Mouse (Mus musculus) C2C12 (cell line): ENCODE measurements around the gene Afdn. TPM values are rescaled to one million over a fixed set of nuclear protein-coding genes. Genes with fewer than 3 reads are reported as not detected.

Experiments
- H3K27me3 ChIP-seq: one replicate; pipeline ENCODE4 v1.6.1; 2011; ENCODE audit not compliant: control insufficient read depth, insufficient read depth, insufficient read length
- H3K36me3 ChIP-seq: one replicate; pipeline ENCODE4 v1.6.1; 2011; ENCODE audit not compliant: control insufficient read depth, insufficient read depth
- H3K4me3 ChIP-seq: one replicate; pipeline ENCODE4 v1.5.1; 2011; ENCODE audit warnings: mild to moderate bottlenecking, control low read depth; ENCODE audit not compliant: poor library complexity, insufficient read depth, severe bottlenecking
- H3K79me2 ChIP-seq: one replicate; pipeline ENCODE4 v1.6.1; 2011; ENCODE audit not compliant: control insufficient read depth, insufficient read depth
- H3K79me3 ChIP-seq: one replicate; pipeline ENCODE4 v1.6.1; 2011; ENCODE audit warnings: low read depth, control low read depth
- H3ac ChIP-seq: one replicate; pipeline ENCODE3; 2011; ENCODE audit warnings: low read depth; ENCODE audit not compliant: control insufficient read depth, insufficient read length
- CEBPB ChIP-seq: IDR thresholded peaks from one replicate; pipeline ENCODE4 v1.6.1; 2011; ENCODE audit warnings: low read depth, mild to moderate bottlenecking, control low read depth, moderate library complexity
- CTCF ChIP-seq: IDR thresholded peaks from one replicate; pipeline ENCODE4 v1.5.1; 2011; ENCODE audit not compliant: control insufficient read depth, insufficient read depth, insufficient read length
- FOSL1 ChIP-seq: IDR thresholded peaks from one replicate; pipeline ENCODE4 v1.8.0; 2011; ENCODE audit warnings: mild to moderate bottlenecking, low read length; ENCODE audit not compliant: poor library complexity, insufficient read depth, severe bottlenecking
- MAX ChIP-seq: IDR thresholded peaks from one replicate; pipeline ENCODE4 v1.6.1; 2011; ENCODE audit warnings: mild to moderate bottlenecking, control low read depth
- MYOD1 ChIP-seq: IDR thresholded peaks from one replicate; pipeline ENCODE4 v1.6.1; 2011; ENCODE audit warnings: low read depth; ENCODE audit not compliant: control insufficient read depth, insufficient read length
- MYOG ChIP-seq: IDR thresholded peaks from one replicate; pipeline ENCODE4 v1.6.1; 2011; ENCODE audit not compliant: control insufficient read depth, insufficient read length; ENCODE audit errors: extremely low read depth
- USF1 ChIP-seq: IDR thresholded peaks from one replicate; pipeline ENCODE4 v1.6.1; 2011; ENCODE audit warnings: low read depth, mild to moderate bottlenecking, control low read depth, moderate library complexity
- polyA plus RNA-seq: library from polyadenylated mRNA; unstranded; fragments of >200 nt; fragmentation: generic; extraction: Trizol; gene quantifications from one replicate; pipeline ENCODE4 v1.2.1, GENCODE M21; 2012; ENCODE audit warnings: missing spikeins

The Afdn gene
- polyA plus RNA-seq, 1 experiment = 21.0 TPM

DNA sequence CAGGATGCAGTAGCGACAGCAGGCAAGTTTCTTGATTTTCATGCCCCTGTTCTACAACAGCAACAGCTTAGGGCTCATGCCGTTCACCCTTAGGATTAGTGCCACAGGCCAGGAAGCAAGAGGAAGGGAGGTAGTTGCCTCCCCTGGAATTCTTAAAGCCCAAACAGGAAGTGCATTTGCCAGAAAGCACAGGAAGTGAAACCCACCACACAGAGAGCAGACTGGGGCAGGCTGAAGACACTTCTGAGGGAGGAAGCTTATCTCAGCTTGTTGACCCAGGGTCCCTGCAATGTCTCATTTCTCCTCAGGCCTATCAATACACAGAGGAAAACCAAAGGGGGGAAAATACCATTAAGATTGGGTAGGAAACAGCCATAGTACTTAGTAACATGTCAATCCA, 19.5 kb upstream of the Afdn start:
- no peaks in the 10 kb centered on the region for H3K79me2 ChIP-seq
- H3K27me3 ChIP-seq = no peaks in the 10 kb centered on the region
- no peaks in the 10 kb centered on the region for H3K36me3 ChIP-seq
- H3K79me3 ChIP-seq = no peaks in the 10 kb centered on the region
- TF ChIP-seq MYOG = no peak
- TF ChIP-seq FOSL1 = no peak
- TF ChIP-seq USF1 = no peak
- no peak for TF ChIP-seq CEBPB
- no peak overlapping the region for H3ac ChIP-seq
- no peak overlapping the region for H3K4me3 ChIP-seq

DNA sequence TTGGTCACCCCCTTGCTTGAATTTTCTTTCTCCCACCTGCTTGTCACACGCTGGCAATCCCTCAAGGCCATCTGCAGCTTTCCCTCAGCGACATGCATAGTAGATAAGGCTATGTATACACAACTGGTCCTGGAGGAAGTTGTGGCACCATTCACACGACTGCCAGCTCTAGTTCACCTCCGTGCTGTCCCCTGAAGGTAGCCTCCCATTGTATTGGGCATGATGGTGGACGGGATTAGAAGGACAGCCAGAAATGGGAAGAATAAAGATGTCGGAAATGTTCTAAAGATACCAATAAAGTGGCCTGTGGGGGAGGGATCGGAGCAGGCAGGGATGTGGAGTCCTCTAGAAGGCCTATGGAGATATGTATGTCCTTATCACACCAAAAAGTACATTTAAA, 18.7 kb upstream of the Afdn start:
- Histone ChIP-seq H3K27me3 (no peaks in the 10 kb centered on the region), H3K4me3 (no peak overlapping the region), H3K79me3 (no peaks in the 10 kb centered on the region), H3K36me3 (no peaks in the 10 kb centered on the region), H3ac (no peak overlapping the region), H3K79me2 (no peaks in the 10 kb centered on the region)
- TF ChIP-seq CTCF (no peak), USF1 (no peak), CEBPB (no peak), MYOG (no peak), MYOD1 (no peak), MAX (no peak), FOSL1 (no peak)

DNA sequence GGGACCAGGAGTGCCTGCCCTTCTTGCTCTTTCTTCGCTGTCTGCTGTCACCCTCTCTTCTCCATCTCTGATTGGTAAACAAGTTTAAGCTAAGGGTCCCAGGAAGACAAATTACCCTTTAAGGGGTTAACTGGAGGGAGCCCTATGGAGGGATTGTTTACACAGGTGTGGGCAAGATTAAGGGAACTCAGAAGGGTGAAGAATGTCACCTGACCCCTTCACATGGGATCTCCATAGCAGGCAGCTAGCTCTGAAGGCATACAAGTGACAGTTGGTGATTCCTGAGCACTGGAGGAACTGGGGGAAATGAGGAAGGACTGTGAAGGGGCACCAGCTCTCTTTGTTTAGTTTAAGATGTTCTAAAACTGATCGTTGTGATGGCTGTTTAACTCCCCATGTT, 18.0 kb upstream of the Afdn start:
- TF ChIP-seq FOSL1 = no peak
- no peak for TF ChIP-seq CTCF
- no peak for TF ChIP-seq MAX
- no peak for TF ChIP-seq MYOD1
- no peak for TF ChIP-seq CEBPB
- no peak for TF ChIP-seq USF1
- TF ChIP-seq MYOG = no peak
- Histone ChIP-seq H3K27me3 (no peaks in the 10 kb centered on the region), H3K4me3 (no peak overlapping the region), H3K79me2 (no peaks in the 10 kb centered on the region), H3ac (no peak overlapping the region), H3K36me3 (no peaks in the 10 kb centered on the region), H3K79me3 (no peaks in the 10 kb centered on the region)

DNA sequence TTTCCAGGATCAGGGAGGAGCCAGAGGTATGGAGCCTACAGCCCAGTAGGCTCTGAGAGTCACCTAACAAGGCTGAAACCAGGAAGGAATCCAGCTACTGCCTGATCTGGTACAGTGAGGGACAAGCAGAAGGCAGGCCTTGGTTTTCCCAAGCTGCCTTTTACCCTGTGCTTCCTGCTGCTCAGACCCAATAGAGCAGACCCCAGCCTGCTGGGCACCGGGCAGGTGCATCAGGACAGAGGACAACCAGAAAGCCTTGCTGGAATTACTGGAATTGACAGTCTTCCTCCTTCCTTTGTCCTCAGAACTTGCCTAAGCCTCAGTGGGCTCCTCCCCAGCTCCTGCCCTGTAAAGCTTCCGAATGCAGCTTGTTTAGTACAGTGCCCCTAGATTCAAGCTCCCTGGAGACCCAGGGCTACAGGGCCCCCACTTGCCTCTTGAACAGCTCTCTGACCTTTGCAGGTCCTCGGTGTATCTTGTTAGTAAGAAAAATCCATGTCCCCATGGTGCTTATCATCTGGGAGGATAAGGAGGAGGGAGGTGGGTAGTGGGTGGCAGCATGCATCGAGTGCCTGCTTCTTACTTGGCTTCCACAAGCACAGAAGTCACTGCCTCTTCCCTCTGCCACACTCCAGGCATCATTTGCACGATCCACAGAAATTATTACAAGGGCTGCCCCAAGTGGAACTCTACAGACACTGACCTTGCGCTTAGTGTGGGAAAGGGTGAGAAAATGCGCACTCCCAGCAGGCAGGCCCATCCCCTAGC, 17.2 kb upstream of the Afdn start:
- no peaks in the 10 kb centered on the region for H3K79me3 ChIP-seq
- H3K36me3 ChIP-seq = no peaks in the 10 kb centered on the region
- TF ChIP-seq FOSL1 (no peak), MYOD1 (no peak), CEBPB (no peak), CTCF (no peak), USF1 (no peak), MYOG (no peak), MAX (no peak)

DNA sequence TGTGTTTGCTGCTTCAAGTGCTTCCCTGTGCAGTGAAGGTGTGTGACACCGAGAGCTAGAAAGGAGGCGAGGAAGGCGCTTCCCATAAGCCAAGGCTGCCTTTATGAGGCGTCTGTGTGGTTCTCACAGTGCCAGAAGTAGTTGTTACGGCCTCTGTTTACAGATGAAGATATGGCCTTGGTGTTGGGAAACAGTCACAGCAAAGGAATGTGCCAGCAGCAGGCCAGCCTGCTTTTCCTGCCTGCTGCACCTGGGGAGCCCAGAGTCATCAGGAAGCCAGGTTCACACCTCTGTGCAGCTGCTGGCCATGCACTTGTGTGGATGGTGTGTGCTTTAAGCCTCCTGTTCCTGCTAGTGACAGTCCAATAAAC, 16.6 kb upstream of the Afdn start:
- no peaks in the 10 kb centered on the region for H3K27me3 ChIP-seq

More for the DNA sequence above, 17.2 kb upstream of the Afdn start:
- no peaks in the 10 kb centered on the region for H3K27me3 ChIP-seq
- H3ac ChIP-seq = no peak overlapping the region
- H3K79me2 ChIP-seq = no peaks in the 10 kb centered on the region
- H3K4me3 ChIP-seq = no peak overlapping the region

DNA sequence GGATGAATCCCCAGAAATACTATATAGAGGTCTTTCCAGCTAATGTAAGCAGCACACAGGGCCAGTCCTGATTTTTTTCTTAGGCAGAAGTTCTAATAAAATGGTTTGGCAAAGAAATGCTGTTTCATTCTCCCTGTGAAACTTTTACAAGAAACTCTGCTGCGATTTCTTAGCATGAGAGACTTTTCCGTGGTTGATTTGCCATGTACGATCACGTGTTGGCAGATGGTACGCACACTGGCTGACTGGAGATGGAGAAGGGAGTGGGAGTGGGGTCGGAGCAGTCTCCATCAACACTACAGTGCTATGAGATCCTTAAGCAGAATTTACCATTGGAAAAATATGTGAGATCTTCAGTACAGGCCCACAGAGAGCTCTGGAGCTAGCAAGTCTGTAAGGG, 16.1 kb upstream of the Afdn start:
- H3ac ChIP-seq = no peak overlapping the region
- no peak for TF ChIP-seq CTCF
- TF ChIP-seq MYOD1 = no peak
- TF ChIP-seq MYOG = no peak
- no peak for TF ChIP-seq MAX
- TF ChIP-seq USF1 = no peak
- no peak for TF ChIP-seq FOSL1
- TF ChIP-seq CEBPB = no peak
- no peaks in the 10 kb centered on the region for H3K27me3 ChIP-seq
- no peaks in the 10 kb centered on the region for H3K79me3 ChIP-seq
- H3K4me3 ChIP-seq = no peak overlapping the region
- no peaks in the 10 kb centered on the region for H3K36me3 ChIP-seq
- H3K79me2 ChIP-seq = no peaks in the 10 kb centered on the region

More for the DNA sequence above, 16.6 kb upstream of the Afdn start:
- H3K79me3 ChIP-seq = no peaks in the 10 kb centered on the region
- TF ChIP-seq MYOD1 = peak; percentile 40
- no peak for TF ChIP-seq MAX
- H3K36me3 ChIP-seq = no peaks in the 10 kb centered on the region
- no peak overlapping the region for H3ac ChIP-seq
- H3K79me2 ChIP-seq = no peaks in the 10 kb centered on the region
- no peak overlapping the region for H3K4me3 ChIP-seq
